Mouse (Mus musculus): ENCODE measurements around the gene 2310061I04Rik.

DNA sequence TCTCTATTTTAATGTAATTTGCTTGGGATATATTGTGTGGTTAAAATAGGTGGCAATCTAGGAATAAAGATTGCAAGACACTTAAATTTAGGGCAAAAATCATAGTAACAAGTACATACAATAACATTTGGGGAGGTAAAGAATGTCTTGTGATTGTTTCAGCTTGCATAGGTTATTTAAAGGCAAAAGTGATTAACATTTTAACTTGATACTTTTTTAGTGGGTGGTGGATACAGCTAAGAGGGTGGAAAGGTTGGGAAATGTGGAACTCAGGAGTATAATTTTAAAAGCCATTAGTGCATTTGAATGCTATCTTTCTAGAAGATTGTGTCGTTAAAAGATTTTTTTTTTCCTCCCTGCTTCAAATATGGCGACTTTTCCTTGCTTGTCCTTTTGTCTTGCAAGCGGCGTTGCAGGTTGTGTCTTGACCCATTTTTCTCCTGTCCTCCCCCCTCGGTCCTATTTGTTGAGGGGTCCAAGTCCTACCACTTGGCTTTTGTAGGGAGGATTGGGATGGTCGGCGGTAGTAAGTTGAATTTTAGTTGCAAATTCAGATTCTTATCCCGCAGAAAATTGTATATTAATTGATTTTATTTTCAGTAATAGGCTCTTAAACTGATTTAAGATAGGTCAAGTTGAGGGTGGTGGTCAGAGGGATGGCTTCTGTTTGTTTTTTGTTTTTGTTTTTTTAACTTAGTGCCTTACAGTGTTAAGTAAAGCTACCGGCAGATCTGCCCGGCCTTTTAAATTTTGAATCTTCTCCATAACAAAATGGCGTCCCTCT, 21.2 kb upstream of the 2310061I04Rik start:
- TF ChIP-seq CTCF (IDR thresholded peaks at IDR 0.05; ENCODE audit: low read depth, low read length) (no peak), POLR2A (IDR thresholded peaks at IDR 0.05; ENCODE audit: borderline replicate concordance, low read depth, low read length) (no peak)

Data from bone marrow macrophage, adult 2 months (primary cell).